Mouse (Mus musculus): ENCODE data around the gene Ehd1. TPM values are rescaled to one million over a fixed set of nuclear protein-coding genes. Genes with fewer than 3 reads are reported as not detected.

Ehd1 gene
- total and polyA plus RNA-seq, 3 experiments: 65.9 to 105 TPM; not detected in 1

DNA sequence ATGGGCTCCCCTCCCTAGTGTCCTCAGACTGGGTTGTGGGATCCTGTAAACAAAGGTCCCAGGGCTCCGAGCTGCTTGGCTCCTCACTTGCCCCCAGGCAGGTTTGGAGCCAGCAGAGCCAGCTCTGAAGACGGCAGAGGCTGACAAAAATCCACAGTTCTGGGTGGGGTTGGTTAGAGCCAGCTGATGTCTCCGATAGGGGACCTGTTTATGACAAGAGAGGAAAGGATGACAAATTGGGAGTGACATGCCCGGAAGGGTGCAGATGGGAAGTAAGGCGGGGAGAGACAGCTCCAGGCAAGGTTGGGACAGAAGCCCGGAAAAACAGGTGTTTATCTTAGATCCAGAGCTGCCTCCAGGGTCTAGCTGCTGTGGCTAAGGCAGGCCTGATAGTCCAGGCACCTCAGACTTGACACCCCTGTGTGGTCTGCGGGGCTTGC, 23.9 kb downstream of the Ehd1 start:
- H3K36me3 ChIP-seq (ENCODE audit: control insufficient read depth in 1 of 2, insufficient read depth in 2 of 2, low read length in 2 of 2): peaks cover 2 to 55% of the 10 kb centered on the region in 2 experiments; a peak in 3 of 4 replicates
- TF ChIP-seq POLR2AphosphoS2 (IDR thresholded peaks at IDR 0.05; ENCODE audit: low read length) (peak; percentile 55; the same call in 1 of the 2 replicates), CHD2 (IDR thresholded peaks at IDR 0.05; ENCODE audit: low read length) (no peak), KAT2A (conservative IDR thresholded peaks at IDR 0.05; ENCODE audit: low read depth, low read length) (no peak; the same call in 1 of the 2 replicates), HCFC1 (IDR thresholded peaks at IDR 0.05; ENCODE audit: low read depth, low read length) (no peak), RAD21 (IDR thresholded peaks at IDR 0.05; ENCODE audit: low read depth, low read length) (no peak), TCF12 (IDR thresholded peaks at IDR 0.05; ENCODE audit: low read depth, low read length) (peak; percentile 92), CTCF (IDR thresholded peaks at IDR 0.05 in 2 of 3, conservative IDR thresholded peaks at IDR 0.05 in 1 of 3; ENCODE audit: control insufficient read depth in 1 of 3, insufficient read depth in 1 of 3, low read depth in 2 of 3, low read length in 3 of 3, poor library complexity in 1 of 3, severe bottlenecking in 1 of 3) (no peak), GABPA (IDR thresholded peaks at IDR 0.05; ENCODE audit: low read depth, low read length) (no peak; the same call in 1 of the 2 replicates), ZNF384 (IDR thresholded peaks at IDR 0.05; ENCODE audit: low read depth, low read length) (no peak), BHLHE40 (IDR thresholded peaks at IDR 0.05; ENCODE audit: borderline replicate concordance, low read depth, low read length) (no peak), MEF2A (IDR thresholded peaks at IDR 0.05; ENCODE audit: extremely low read depth, insufficient replicate concordance, low read depth, low read length, poor library complexity, severe bottlenecking) (no peak), MYC (IDR thresholded peaks at IDR 0.05; ENCODE audit: low read depth, low read length) (no peak), SMC3 (IDR thresholded peaks at IDR 0.05; ENCODE audit: low read depth, low read length) (no peak), ETS1 (IDR thresholded peaks at IDR 0.05; ENCODE audit: low read depth, low read length) (peak; percentile 99), NELFE (IDR thresholded peaks at IDR 0.05; ENCODE audit: low read depth, low read length) (no peak), JUND (IDR thresholded peaks at IDR 0.05; ENCODE audit: low read depth, low read length) (no peak), GATA1 (IDR thresholded peaks at IDR 0.05; ENCODE audit: low read depth, low read length) (peak; percentile 84), MAZ (IDR thresholded peaks at IDR 0.05; ENCODE audit: low read depth, low read length) (peak; percentile 62; the same call in 1 of the 2 replicates), ZKSCAN1 (IDR thresholded peaks at IDR 0.05; ENCODE audit: low read depth, low read length) (no peak), TBP (IDR thresholded peaks at IDR 0.05; ENCODE audit: low read depth, low read length) (no peak), EP300 (IDR thresholded peaks at IDR 0.05; ENCODE audit: low read depth in 1 of 2, low read length in 2 of 2) (peak; percentile 89 to 92), ELF1 (IDR thresholded peaks at IDR 0.05; ENCODE audit: low read depth, low read length) (peak; percentile 46; the same call in 1 of the 2 replicates), RCOR1 (IDR thresholded peaks at IDR 0.05; ENCODE audit: low read depth, low read length) (peak; percentile 69), MAX (IDR thresholded peaks at IDR 0.05; ENCODE audit: low read length) (no peak), CHD1 (IDR thresholded peaks at IDR 0.05; ENCODE audit: low read depth, low read length) (no peak), POLR2AphosphoS5 (IDR thresholded peaks at IDR 0.05; ENCODE audit: borderline replicate concordance, low read depth, low read length) (no peak), ZC3H11A (IDR thresholded peaks at IDR 0.05; ENCODE audit: low read depth, low read length) (peak; percentile 4; the same call in 1 of the 2 replicates), MAFK (IDR thresholded peaks at IDR 0.05; ENCODE audit: borderline replicate concordance, low read depth, low read length) (no peak), USF2 (IDR thresholded peaks at IDR 0.05; ENCODE audit: borderline replicate concordance in 1 of 2, insufficient read depth in 1 of 2, low read depth in 1 of 2, low read length in 2 of 2) (no peak), NRF1 (IDR thresholded peaks at IDR 0.05; ENCODE audit: insufficient read depth, low read depth, low read length, poor library complexity, severe bottlenecking) (no peak), MXI1 (IDR thresholded peaks at IDR 0.05; ENCODE audit: low read depth, low read length) (peak; percentile 86), MYB (IDR thresholded peaks at IDR 0.05; ENCODE audit: low read depth, low read length) (no peak), USF1 (IDR thresholded peaks at IDR 0.05; ENCODE audit: low read depth, low read length) (no peak), POLR2A (IDR thresholded peaks at IDR 0.05; ENCODE audit: control insufficient read depth in 1 of 2, insufficient read depth in 1 of 2, low read depth in 1 of 2, low read length in 2 of 2, poor library complexity in 1 of 2) (0 out of 4 replicates have a peak, but pooled peaks of 1 of the 2 experiments have one; percentile 15), SIN3A (IDR thresholded peaks at IDR 0.05; ENCODE audit: low read length) (peak; percentile 92), TAL1 (IDR thresholded peaks at IDR 0.05; ENCODE audit: low read length) (peak; percentile 96), ZMIZ1 (IDR thresholded peaks at IDR 0.05; ENCODE audit: low read depth, low read length) (0 out of 2 replicates have a peak, but pooled peaks have one; percentile 37), E2F4 (IDR thresholded peaks at IDR 0.05; ENCODE audit: borderline replicate concordance, low read depth, low read length) (no peak)

More for the DNA sequence above, 23.9 kb downstream of the Ehd1 start:
- DNase-seq (ENCODE audit: low read depth, low spot score): peak; percentile 90
- H3K79me2 ChIP-seq (ENCODE audit: control insufficient read depth, insufficient read depth, low read length, poor library complexity): no peaks in the 10 kb centered on the region
- H3K9ac ChIP-seq (ENCODE audit: control insufficient read depth, low read depth, low read length, poor library complexity, severe bottlenecking): peak overlapping the region; percentile 46
- no peak overlapping the region for H3K4me3 ChIP-seq (ENCODE audit: control insufficient read depth in 1 of 2, insufficient read depth in 1 of 2, low read depth in 2 of 2, low read length in 2 of 2)
- peak overlapping the region; percentile 83 for H3K27ac ChIP-seq (ENCODE audit: control insufficient read depth, low read depth, low read length)
- H3K27me3 ChIP-seq (ENCODE audit: control insufficient read depth in 1 of 2, insufficient read depth in 2 of 2, low read length in 2 of 2): no peaks in the 10 kb centered on the region
- H3K4me1 ChIP-seq (ENCODE audit: control insufficient read depth in 1 of 2, insufficient read depth in 2 of 2, low read length in 2 of 2): peaks cover 34 to 67% of the 10 kb centered on the region in 2 experiments
- no peaks in the 10 kb centered on the region for H3K9me3 ChIP-seq (replicated peaks; ENCODE audit: insufficient read depth, low read length)
